Mouse (Mus musculus) heart, postnatal 0 days (tissue): ENCODE data around the gene E330021D16Rik. TPM values are rescaled to one million over a fixed set of nuclear protein-coding genes. Genes with fewer than 3 reads are reported as not detected.

Source experiments
- ATAC-seq: fragments of 200-750 bp; cut with Nextera tagmentation; 2 replicates; pipeline ENCODE4 v1.8.0; 2017; ENCODE audit warnings: low read depth, moderate number of reproducible peaks, moderate library complexity; ENCODE audit not compliant: insufficient read depth
- DNase-seq: peaks from one replicate; pipeline ENCODE4 v3.0.0-alpha.2; 2016; ENCODE audit warnings: low spot score
- H3K27ac ChIP-seq: fragments of 300-500 bp; sonication (generic); 2 replicates; pipeline ENCODE4 v1.5.1; 2014; ENCODE audit warnings: low read depth, mild to moderate bottlenecking
- H3K27me3 ChIP-seq: fragments of 300-500 bp; sonication (generic); 2 replicates; pipeline ENCODE4 v1.6.1; 2014; ENCODE audit warnings: low read length, mixed read lengths; ENCODE audit not compliant: control insufficient read depth, insufficient read depth
- H3K36me3 ChIP-seq: fragments of 300-500 bp; sonication (generic); replicated peaks from 2 replicates; pipeline ENCODE4 v1.6.1; 2014; ENCODE audit warnings: low read length, mixed read lengths; ENCODE audit not compliant: control insufficient read depth, insufficient read depth
- H3K4me1 ChIP-seq: fragments of 300-500 bp; sonication (generic); 2 replicates; pipeline ENCODE4 v1.6.1; 2014; ENCODE audit warnings: antibody characterized with exemption; ENCODE audit not compliant: control insufficient read depth, insufficient read depth
- H3K4me2 ChIP-seq: fragments of 300-500 bp; sonication (generic); 2 replicates; pipeline ENCODE4 v1.6.1; 2014; ENCODE audit warnings: low read depth, mild to moderate bottlenecking, low read length, moderate library complexity
- H3K4me3 ChIP-seq: fragments of 300-500 bp; sonication (generic); 2 replicates; pipeline ENCODE4 v1.5.1; 2014; ENCODE audit warnings: low read depth, low read length
- H3K9ac ChIP-seq: fragments of 300-500 bp; sonication (generic); replicated peaks from 2 replicates; pipeline ENCODE4 v1.6.1; 2014; ENCODE audit warnings: low read depth, low read length, mixed read lengths
- H3K9me3 ChIP-seq: fragments of 300-500 bp; sonication (generic); replicated peaks from 2 replicates; pipeline ENCODE4 v1.6.1; 2016; ENCODE audit warnings: low read length; ENCODE audit not compliant: control insufficient read depth
- CTCF ChIP-seq: IDR thresholded peaks from 2 replicates; pipeline ENCODE4 v1.5.1; 2016; ENCODE audit warnings: antibody characterized with exemption, control low read depth, low read depth
- EP300 ChIP-seq: IDR thresholded peaks from 2 replicates; pipeline ENCODE4 v1.6.1; 2016; ENCODE audit warnings: antibody characterized with exemption, low read depth
- WGBS: fragments of 180-500 bp; shearing (Covaris S2); extraction: QIAGEN DNeasy Blood & Tissue Kit; methylation state at CpG from one replicate; pipeline ENCODE4 v1.1.7; 2014; 5-methylcytosine and 5-hydroxymethylcytosine counted together
- polyA plus RNA-seq: library from polyadenylated mRNA; unstranded; fragments of >200 nt; fragmentation: Nextera tagmentation; extraction: Ambion mirVana; gene quantifications from 2 replicates; pipeline ENCODE4 v1.2.1, GENCODE M21; 2015
- total RNA-seq: library from RNA; depleted of rRNA; stranded (reverse); fragments of >200 nt; gene quantifications from 2 replicates; pipeline ENCODE4 v1.2.3, GENCODE M21; 2014; ENCODE audit warnings: low replicate concordance

E330021D16Rik gene
- total and polyA plus RNA-seq, 2 experiments from 2014 or later, result not detected

DNA sequence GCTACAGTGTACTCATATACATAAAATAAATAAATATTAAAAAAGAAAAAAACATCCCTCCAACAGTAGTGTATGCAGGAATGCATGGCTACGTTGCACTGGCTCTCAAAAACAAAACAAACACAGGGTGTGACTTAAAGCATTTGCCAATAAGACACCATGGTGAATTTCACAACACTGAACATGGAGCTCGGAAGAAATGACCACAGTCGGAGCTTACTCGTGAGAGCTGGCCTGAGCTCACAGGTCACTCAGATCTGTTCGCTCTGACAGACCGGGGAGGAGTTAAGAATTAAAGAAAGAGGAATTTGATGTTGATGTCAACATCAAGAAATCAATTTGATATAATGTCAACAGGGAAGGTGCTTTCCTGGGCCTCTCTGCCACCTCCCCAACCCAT is 18.2 kb upstream of the E330021D16Rik start:
- Histone ChIP-seq H3K27me3 (no peaks in the 10 kb centered on the region), H3K4me1 (0 out of 2 replicates have a peak, but pooled peaks cover 6% of the 10 kb centered on the region), H3K36me3 (no peaks in the 10 kb centered on the region), H3K4me2 (no peak overlapping the region), H3K9ac (no peak overlapping the region), H3K9me3 (no peaks in the 10 kb centered on the region), H3K4me3 (no peak overlapping the region), H3K27ac (no peak overlapping the region)
- no peak for DNase-seq
- TF ChIP-seq EP300 (no peak), CTCF (no peak)
- WGBS, result 93% methylated on average over 6 of the region's 6 CpGs
- no peak for ATAC-seq

DNA sequence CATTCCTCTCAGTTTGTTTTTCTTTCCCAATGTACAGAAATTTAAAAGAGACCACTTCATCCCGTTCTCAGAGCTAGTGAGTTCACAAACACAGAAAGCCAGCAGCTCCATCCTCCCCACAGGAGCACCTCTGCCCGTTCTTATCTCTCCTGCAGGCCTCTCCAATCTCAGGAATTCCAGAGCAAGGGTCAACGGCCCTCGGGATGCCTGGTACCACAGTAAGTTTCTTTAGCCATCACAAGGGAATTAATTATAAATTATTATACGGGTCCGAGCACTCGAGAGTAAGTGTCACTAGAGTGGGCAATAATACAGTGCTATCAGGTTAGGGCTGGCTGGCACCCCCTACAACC is 16.5 kb upstream of the E330021D16Rik start:
- H3K9me3 ChIP-seq, result no peaks in the 10 kb centered on the region
- H3K4me3 ChIP-seq, result no peak overlapping the region
- H3K4me1 ChIP-seq, result 0 out of 2 replicates have a peak, but pooled peaks cover 6% of the 10 kb centered on the region
- TF ChIP-seq EP300 (no peak), CTCF (no peak)
- H3K9ac ChIP-seq, result no peak overlapping the region
- no peak overlapping the region for H3K27ac ChIP-seq
- no peaks in the 10 kb centered on the region for H3K27me3 ChIP-seq
- 20% methylated on average over 7 of the region's 7 CpGs for WGBS
- H3K36me3 ChIP-seq, result no peaks in the 10 kb centered on the region
- no peak for DNase-seq
- H3K4me2 ChIP-seq, result no peak overlapping the region
- ATAC-seq, result no peak

DNA sequence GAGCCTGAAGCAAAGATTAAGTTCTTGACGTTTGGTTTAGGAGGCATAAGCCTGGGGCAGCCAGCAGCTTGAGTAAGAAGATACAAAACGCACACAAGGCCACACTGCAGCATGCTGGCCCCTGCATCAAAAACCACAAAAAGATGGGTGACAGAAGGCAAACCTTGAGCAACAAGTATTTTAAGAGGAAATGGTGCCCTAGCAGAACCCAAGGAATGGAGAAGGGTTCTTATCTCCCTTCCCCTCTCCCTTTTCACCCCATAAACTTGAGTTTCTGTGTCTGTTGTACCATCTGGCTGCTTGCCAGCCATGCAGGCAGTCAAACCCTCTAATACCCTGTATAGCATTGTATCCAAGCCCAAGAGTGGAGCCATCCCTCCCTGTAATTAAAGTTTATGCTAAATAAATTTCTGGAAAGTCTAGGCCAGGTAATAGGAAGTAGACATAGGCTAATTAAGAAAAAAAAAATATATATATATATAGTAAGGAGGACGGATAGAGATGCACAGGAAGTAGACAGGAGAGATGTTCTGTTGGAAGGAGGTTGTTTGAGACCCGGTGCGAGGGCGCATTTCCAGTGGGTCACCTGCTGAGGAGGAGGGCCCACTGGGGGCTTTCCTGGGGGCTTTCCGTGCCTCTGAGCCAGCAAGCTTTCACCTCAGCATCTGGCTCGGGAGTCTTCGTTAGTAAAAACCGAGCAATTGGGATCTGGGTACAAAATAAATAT is 16.0 kb upstream of the E330021D16Rik start:
- 40% methylated on average over 10 of the region's 10 CpGs for WGBS
- Histone ChIP-seq H3K4me3 (no peak overlapping the region), H3K27me3 (no peaks in the 10 kb centered on the region), H3K4me1 (0 out of 2 replicates have a peak, but pooled peaks cover 6% of the 10 kb centered on the region), H3K9me3 (no peaks in the 10 kb centered on the region), H3K27ac (no peak overlapping the region), H3K4me2 (no peak overlapping the region), H3K36me3 (no peaks in the 10 kb centered on the region), H3K9ac (no peak overlapping the region)
- DNase-seq (no peak), ATAC-seq (no peak)
- TF ChIP-seq CTCF (no peak), EP300 (no peak)

DNA sequence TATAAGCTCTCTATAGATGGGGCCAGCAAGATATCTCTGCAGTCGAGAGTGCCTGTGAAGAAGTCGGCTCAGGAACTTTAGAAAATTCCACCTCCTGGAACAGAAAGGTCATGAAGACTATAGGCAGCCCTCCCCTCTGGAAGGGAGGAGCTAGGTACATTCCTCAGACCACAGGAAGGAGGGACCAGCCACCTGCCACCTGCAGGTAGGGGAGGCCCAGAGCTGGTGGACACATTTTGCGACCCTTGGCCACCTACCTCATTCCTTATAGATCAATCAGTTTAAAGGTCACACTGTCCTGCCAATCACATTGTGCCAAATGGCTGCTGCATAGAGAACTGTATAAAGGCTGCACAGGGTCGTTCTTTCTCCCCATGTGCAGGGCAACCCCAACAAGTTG is 14.1 kb upstream of the E330021D16Rik start:
- WGBS, result 41% methylated on average over 4 of the region's 4 CpGs
- no peak for ATAC-seq

DNA sequence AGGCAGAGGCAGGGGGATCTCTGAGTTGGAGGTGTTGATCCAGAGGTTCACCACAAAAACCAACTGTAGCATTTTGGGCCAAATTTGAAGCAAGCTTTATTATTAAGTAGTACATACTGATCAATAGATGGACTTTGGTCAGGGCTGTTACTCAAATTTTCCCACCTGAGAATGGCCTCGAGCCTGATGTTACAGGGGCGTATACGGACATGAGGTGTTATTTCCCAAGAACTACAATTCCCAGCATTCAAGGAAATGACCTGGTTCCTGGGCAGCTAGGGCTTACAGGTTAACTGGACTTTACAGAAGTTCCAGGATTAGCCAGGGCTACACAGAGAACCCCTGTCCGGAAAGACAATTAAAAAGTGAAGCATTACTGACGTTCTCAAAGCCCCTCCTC is 13.0 kb upstream of the E330021D16Rik start:
- Histone ChIP-seq H3K36me3 (no peaks in the 10 kb centered on the region), H3K4me3 (no peak overlapping the region), H3K27me3 (no peaks in the 10 kb centered on the region), H3K9me3 (no peaks in the 10 kb centered on the region), H3K4me1 (0 out of 2 replicates have a peak, but pooled peaks cover 6% of the 10 kb centered on the region), H3K27ac (no peak overlapping the region), H3K9ac (no peak overlapping the region), H3K4me2 (no peak overlapping the region)
- 90% methylated on average over 5 of the region's 5 CpGs for WGBS
- ATAC-seq (no peak), DNase-seq (no peak)
- TF ChIP-seq EP300, result no peak
- no peak for TF ChIP-seq CTCF

More for the DNA sequence above, 14.1 kb upstream of the E330021D16Rik start:
- Histone ChIP-seq H3K4me2 (no peak overlapping the region), H3K36me3 (no peaks in the 10 kb centered on the region), H3K4me3 (no peak overlapping the region), H3K4me1 (0 out of 2 replicates have a peak, but pooled peaks cover 6% of the 10 kb centered on the region), H3K27ac (no peak overlapping the region), H3K27me3 (no peaks in the 10 kb centered on the region), H3K9me3 (no peaks in the 10 kb centered on the region), H3K9ac (no peak overlapping the region)
- TF ChIP-seq CTCF, result no peak
- TF ChIP-seq EP300, result no peak
- DNase-seq, result no peak

DNA sequence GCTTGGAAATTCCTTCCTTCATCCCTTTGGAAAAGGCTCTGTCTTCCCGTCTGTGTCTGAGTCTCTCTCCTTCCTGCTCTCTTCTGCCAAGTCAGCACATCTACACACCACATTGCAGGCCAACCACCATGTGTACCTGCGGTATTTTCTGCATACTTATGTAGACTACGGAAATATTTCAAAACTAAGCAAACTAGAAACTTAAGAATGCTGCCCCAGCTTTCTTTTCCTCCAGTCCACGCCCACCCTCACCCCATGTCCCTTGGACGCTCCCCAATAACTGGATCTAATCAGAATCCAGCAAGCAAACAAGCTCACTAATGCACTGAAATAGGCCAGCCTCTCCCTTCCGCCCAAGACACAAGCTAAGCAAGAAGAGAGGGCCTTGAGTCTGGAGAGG is 11.9 kb upstream of the E330021D16Rik start:
- no peaks in the 10 kb centered on the region for H3K9me3 ChIP-seq
- no peak for TF ChIP-seq CTCF
- no peak for TF ChIP-seq EP300
- no peak for DNase-seq

More for the DNA sequence above, 11.9 kb upstream of the E330021D16Rik start:
- H3K4me3 ChIP-seq, result no peak overlapping the region
- 70% methylated on average over 6 of the region's 6 CpGs for WGBS
- ATAC-seq, result no peak
- H3K9ac ChIP-seq, result no peak overlapping the region
- no peak overlapping the region for H3K4me2 ChIP-seq
- 0 out of 2 replicates have a peak, but pooled peaks cover 6% of the 10 kb centered on the region for H3K4me1 ChIP-seq
- H3K27me3 ChIP-seq, result no peaks in the 10 kb centered on the region
- no peaks in the 10 kb centered on the region for H3K36me3 ChIP-seq
- no peak overlapping the region for H3K27ac ChIP-seq
